Mouse (Mus musculus): ENCODE results near the gene Prpf38a. TPM values are rescaled to one million over a fixed set of nuclear protein-coding genes. Genes with fewer than 3 reads are reported as not detected.

The Prpf38a gene
- 10 to 100 TPM; 33.9 to 35.0 TPM for total RNA-seq (2021)

- peak; percentile 98 for DNase-seq
Observed at GRCm38 (mm10) chr4:108578840-108579742, at the start of gene Prpf38a, which contains the start of gene Orc1. TSS of gene Prpf38a (minus strand) at chr4:108579336. TSS of gene Orc1 (plus strand) at chr4:108579423.

GRCm38 (mm10) chr4:108627066-108627465, 47.9 kb upstream of the Prpf38a start:
- DNase-seq = no peak

GRCm38 (mm10) chr4:108621504-108621903, 42.4 kb upstream of the Prpf38a start:
- DNase-seq = peak; percentile 31

- DNase-seq = no peak
Observed at GRCm38 (mm10) chr4:108620536-108620935, 41.4 kb upstream of the Prpf38a start.

- peak; percentile 88 for DNase-seq
Observed at GRCm38 (mm10) chr4:108619587-108620341, 40.6 kb upstream of the Prpf38a start, which contains the start of gene Cc2d1b. TSS of gene Cc2d1b (plus strand) at chr4:108619940.

- peak; percentile 25 for DNase-seq
Observed at GRCm38 (mm10) chr4:108619165-108619564, 40.0 kb upstream of the Prpf38a start.

GRCm38 (mm10) chr4:108618586-108618985, 39.5 kb upstream of the Prpf38a start:
- no peak for DNase-seq

GRCm38 (mm10) chr4:108610935-108611334, 31.8 kb upstream of the Prpf38a start:
- DNase-seq = no peak

- DNase-seq = no peak
Observed at GRCm38 (mm10) chr4:108608651-108609050, 29.5 kb upstream of the Prpf38a start.

- DNase-seq = no peak
Observed at GRCm38 (mm10) chr4:108601870-108602269, 22.7 kb upstream of the Prpf38a start.

GRCm38 (mm10) chr4:108598306-108598705, 19.2 kb upstream of the Prpf38a start:
- DNase-seq = no peak

GRCm38 (mm10) chr4:108595785-108596184, 16.6 kb upstream of the Prpf38a start:
- no peak for DNase-seq

GRCm38 (mm10) chr4:108593376-108593775, 14.2 kb upstream of the Prpf38a start:
- DNase-seq = no peak

GRCm38 (mm10) chr4:108579743-108580411, 741 bp upstream of the Prpf38a start:
- no peak for DNase-seq

GRCm38 (mm10) chr4:108572644-108573043, 6.5 kb downstream of the Prpf38a start:
- no peak for DNase-seq

- no peak for DNase-seq
Observed at GRCm38 (mm10) chr4:108565026-108565425, 14.1 kb downstream of the Prpf38a start.

- DNase-seq = no peak
Observed at GRCm38 (mm10) chr4:108539701-108540100, 39.4 kb downstream of the Prpf38a start.

Other genes with a start within 250 kb of the Prpf38a start
- under 1 TPM; 0.50 TPM for gene Shisal2a, start 196.0 kb downstream of the Prpf38a start, total RNA-seq (2021)
- gene Gpx7, start 172.4 kb downstream of the Prpf38a start, total RNA-seq (2021) = 10 to 100 TPM; 27.5 to 30.6 TPM
- gene Tut4, start 119.9 kb downstream of the Prpf38a start, total RNA-seq (2021) = 10 to 100 TPM; 47.7 to 49.3 TPM
- 1 to 10 TPM; 3.4 to 4.3 TPM for gene Orc1, start 87 bp upstream of the Prpf38a start, total RNA-seq (2021)
- gene Cc2d1b, start 40.6 kb upstream of the Prpf38a start, total RNA-seq (2021) = 10 to 100 TPM; 24.5 to 24.6 TPM
- gene 3110021N24Rik, start 140.3 kb upstream of the Prpf38a start, total RNA-seq (2021) = under 1 TPM; 0.18 to 0.38 TPM
- gene Zfyve9, start 201.5 kb upstream of the Prpf38a start, total RNA-seq (2021) = 10 to 100 TPM; 24.3 to 25.7 TPM

All from heart, postnatal 4 days (tissue).